Mouse (Mus musculus) erythroblast, embryonic 14.5 days (primary cell): ENCODE data around the gene Gm44973. TPM values are rescaled to one million over a fixed set of nuclear protein-coding genes. Genes with fewer than 3 reads are reported as not detected.
"Not testable (repeated sequence)": the region's sequence is repeated elsewhere in the genome, so short reads cannot be mapped to it uniquely, and the experiment has no call there.

Experiments used
- H3K27me3 ChIP-seq: 2 replicates; pipeline ENCODE4 v1.6.1; 2012; ENCODE audit warnings: inconsistent platforms; ENCODE audit not compliant: control insufficient read depth
- H3K36me3 ChIP-seq: 2 replicates; pipeline ENCODE4 v1.6.1; 2012; ENCODE audit warnings: mild to moderate bottlenecking, inconsistent platforms; ENCODE audit not compliant: control insufficient read depth
- H3K4me1 ChIP-seq: 2 replicates; pipeline ENCODE4 v1.6.1; 2012; ENCODE audit warnings: inconsistent platforms; ENCODE audit not compliant: control insufficient read depth
- H3K4me3 ChIP-seq: replicated peaks from 2 replicates; pipeline ENCODE3; 2012; ENCODE audit warnings: moderate library complexity, mild to moderate bottlenecking, inconsistent platforms
- H3K9me3 ChIP-seq: 2 replicates; pipeline ENCODE4 v1.6.1; 2012; ENCODE audit warnings: low read length, inconsistent platforms, mixed read lengths; ENCODE audit not compliant: control insufficient read depth
- GATA1 ChIP-seq: IDR thresholded peaks from 2 replicates; pipeline ENCODE4 v1.6.1; 2012; ENCODE audit warnings: low read length, inconsistent platforms, mixed read lengths
- TAL1 ChIP-seq: IDR thresholded peaks from 3 replicates; pipeline ENCODE4 v1.6.1; 2012; ENCODE audit warnings: low read length, inconsistent platforms, mixed read lengths
- polyA plus RNA-seq: library from polyadenylated mRNA; stranded (reverse); fragments of >175 nt; gene quantifications from 2 replicates; pipeline ENCODE4 v1.2.3, GENCODE M21; 2012

The Gm44973 gene
- polyA plus RNA-seq, 1 experiment: not detected

DNA sequence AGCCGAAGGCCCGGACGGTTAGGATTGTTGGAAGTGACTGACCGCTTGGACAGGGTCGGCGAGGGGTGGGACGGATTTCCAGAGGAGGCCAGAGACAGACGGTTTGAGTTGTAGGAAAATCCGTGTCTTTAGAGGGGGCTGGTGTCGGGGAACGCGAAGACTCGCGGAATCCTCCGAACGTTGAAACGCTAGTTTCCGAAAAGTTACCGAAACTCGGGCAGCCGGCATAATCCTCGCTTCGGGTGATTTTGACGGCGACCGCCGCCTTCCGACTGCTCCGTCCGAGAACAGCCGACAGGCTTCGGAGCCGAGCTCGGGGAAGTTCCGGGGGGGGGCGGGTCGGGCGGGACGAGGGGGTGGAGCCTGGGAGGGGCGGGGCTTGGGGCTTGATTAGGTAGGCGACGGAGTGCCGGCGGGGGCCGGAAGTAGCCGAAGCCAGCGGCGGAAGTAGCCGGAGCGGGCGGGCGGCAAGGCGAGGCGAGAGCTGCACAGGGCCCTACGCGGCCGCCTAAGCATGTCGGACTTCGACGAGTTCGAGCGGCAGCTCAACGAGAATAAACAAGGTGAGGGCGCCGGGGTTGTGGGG lies 46.6 kb downstream of the Gm44973 start, which contains the start of gene U2af2:
Gene U2af2 (plus strand): TSS at position 370 of the 586 bp plus-strand sequence.
- H3K36me3 ChIP-seq: peaks cover 34% of the 10 kb centered on the region
- peak within 1 kb of the TSS; percentile 92 for H3K4me3 ChIP-seq
- H3K9me3 ChIP-seq: peaks cover 2% of the 10 kb centered on the region; the same call in 1 of the 2 replicates
- H3K27me3 ChIP-seq: peaks cover 30% of the 10 kb centered on the region
- peaks cover 62% of the 10 kb centered on the region for H3K4me1 ChIP-seq
- TF ChIP-seq GATA1: no peak
- no peak for TF ChIP-seq TAL1

DNA sequence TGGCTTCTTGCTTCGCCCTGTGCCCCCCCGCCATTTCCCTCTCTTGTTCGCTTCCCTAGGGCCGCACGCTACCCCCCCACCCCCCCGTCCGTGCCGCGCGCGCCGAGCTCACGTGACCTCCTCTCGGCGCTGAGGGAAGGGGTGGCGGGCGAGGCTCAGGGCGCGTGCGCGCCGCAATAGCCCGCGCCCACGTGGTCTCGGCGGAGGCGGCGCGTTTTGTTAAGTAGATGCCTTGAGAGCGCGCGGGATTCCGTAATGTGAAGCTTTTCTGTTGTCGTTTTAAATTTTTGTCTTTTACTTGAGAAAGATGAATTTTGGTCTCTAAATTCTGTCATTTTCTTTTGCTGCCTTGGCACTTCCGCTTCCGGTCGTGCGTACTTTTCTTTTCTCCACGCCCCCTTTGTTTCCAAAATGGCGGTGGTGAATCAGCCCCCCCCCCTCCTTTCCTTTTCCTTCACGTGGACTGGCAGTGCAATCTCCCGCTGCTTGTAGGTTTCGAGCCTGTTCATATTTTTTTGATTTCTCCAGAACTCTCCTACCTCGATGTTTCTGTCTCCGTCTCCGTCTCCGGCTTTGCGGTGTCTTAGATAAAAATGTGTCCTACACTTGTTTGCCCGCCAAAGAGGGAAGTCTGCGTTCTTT lies 47.2 kb downstream of the Gm44973 start:
- peaks cover 24% of the 10 kb centered on the region for H3K27me3 ChIP-seq
- H3K4me3 ChIP-seq: peak overlapping the region; percentile 92
- peaks cover 66% of the 10 kb centered on the region for H3K4me1 ChIP-seq
- TF ChIP-seq GATA1 (no peak), TAL1 (no peak)
- no peaks in the 10 kb centered on the region; the same call in 1 of the 2 replicates for H3K9me3 ChIP-seq
- H3K36me3 ChIP-seq: peaks cover 40% of the 10 kb centered on the region

DNA sequence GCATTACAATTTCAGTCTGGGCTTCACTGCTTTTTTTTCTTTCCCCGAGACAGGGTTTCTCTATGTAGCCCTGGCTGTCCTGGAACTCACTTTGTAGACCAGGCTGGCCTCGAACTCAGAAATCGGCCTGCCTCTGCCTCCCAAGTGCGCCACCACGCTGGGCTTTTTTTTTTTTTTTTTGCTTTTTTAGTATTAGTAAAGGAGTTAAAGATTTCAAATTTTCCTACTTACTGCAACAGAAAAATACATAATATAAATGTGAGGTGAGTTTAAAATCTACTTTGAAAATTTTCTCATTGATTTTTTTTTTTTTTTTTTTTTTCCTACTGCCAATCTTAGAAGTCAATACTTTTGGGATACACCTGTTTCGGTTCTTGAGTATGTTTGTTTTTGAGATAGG lies 49.6 kb downstream of the Gm44973 start:
- Histone ChIP-seq H3K36me3 (peaks cover 64% of the 10 kb centered on the region), H3K4me1 (peaks cover 74% of the 10 kb centered on the region), H3K27me3 (peaks cover 2% of the 10 kb centered on the region; the same call in 1 of the 2 replicates), H3K9me3 (no peaks in the 10 kb centered on the region), H3K4me3 (no peak overlapping the region)
- no peak for TF ChIP-seq GATA1
- no peak for TF ChIP-seq TAL1

DNA sequence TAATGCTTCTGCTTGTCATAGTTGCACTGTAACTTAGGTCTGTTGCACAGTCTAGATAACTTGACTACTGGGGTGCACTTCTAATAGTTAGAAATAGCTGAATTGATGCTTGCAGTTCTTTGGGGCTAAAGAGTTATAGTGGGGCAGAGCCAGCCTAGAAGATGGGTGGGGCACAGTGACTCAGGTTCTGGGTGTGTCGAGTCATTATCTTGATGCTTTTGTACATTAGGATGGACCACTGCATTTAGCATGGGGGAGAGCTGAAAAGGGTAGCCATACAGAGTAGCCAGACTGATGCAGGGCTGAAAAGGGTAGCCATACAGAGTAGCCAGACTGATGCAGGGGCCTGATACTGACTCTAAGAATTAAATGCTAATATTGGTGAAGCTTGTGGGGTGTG lies 58.3 kb downstream of the Gm44973 start:
- H3K9me3 ChIP-seq: no peaks in the 10 kb centered on the region
- no peaks in the 10 kb centered on the region for H3K27me3 ChIP-seq
- H3K4me3 ChIP-seq: peak overlapping the region; percentile 44
- H3K4me1 ChIP-seq: peaks cover 87% of the 10 kb centered on the region
- peaks cover 99% of the 10 kb centered on the region for H3K36me3 ChIP-seq
- peak; percentile 92 for TF ChIP-seq GATA1
- TF ChIP-seq TAL1: no peak

DNA sequence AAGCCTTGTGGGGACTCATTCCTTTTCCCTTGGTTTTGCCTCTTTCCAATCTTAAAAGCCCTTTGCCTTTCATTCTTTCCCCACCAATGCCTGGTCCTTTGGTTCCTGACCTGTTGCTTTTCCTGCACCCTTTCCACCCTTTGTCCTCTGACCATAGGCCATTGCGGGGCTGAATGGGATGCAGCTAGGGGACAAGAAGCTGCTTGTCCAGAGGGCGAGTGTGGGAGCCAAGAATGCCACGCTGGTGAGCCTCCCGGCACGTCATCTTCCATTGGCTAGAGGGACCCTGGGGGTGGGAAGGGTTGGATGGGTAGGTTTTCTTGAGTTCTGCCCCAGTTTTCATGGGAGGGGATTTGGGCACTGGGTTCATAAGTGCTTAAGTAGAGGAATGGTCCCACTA lies 59.7 kb downstream of the Gm44973 start:
- Histone ChIP-seq H3K36me3 (peaks cover 97% of the 10 kb centered on the region), H3K9me3 (no peaks in the 10 kb centered on the region), H3K27me3 (no peaks in the 10 kb centered on the region), H3K4me1 (peaks cover 88% of the 10 kb centered on the region), H3K4me3 (no peak overlapping the region)
- TF ChIP-seq TAL1 (no peak), GATA1 (no peak)

DNA sequence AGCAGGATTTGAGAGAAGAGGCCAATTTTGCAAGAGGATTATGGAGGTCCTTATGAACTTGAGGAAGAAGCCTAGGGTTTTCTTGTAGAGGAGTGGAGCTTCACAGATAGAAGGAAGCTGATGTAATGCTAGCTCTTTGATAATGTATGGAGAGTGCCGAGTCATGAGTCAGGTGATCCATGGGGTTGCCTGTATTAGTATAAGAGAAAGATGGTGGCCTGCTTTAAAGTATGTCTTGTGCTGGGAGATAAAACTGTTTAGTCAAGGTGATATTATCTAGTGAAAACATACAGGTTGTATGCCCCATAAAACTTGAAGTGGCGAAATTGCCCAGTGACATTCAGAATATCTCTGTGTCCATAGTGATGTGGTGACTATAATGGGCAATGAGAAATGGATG lies 61.6 kb downstream of the Gm44973 start:
- H3K9me3 ChIP-seq: no peaks in the 10 kb centered on the region
- no peaks in the 10 kb centered on the region for H3K27me3 ChIP-seq
- H3K4me3 ChIP-seq: peak overlapping the region; percentile 30
- peaks cover 80% of the 10 kb centered on the region for H3K4me1 ChIP-seq
- TF ChIP-seq TAL1 (no peak; the same call in 2 of the 3 replicates), GATA1 (no peak; the same call in 1 of the 2 replicates)
- peaks cover 80% of the 10 kb centered on the region for H3K36me3 ChIP-seq

DNA sequence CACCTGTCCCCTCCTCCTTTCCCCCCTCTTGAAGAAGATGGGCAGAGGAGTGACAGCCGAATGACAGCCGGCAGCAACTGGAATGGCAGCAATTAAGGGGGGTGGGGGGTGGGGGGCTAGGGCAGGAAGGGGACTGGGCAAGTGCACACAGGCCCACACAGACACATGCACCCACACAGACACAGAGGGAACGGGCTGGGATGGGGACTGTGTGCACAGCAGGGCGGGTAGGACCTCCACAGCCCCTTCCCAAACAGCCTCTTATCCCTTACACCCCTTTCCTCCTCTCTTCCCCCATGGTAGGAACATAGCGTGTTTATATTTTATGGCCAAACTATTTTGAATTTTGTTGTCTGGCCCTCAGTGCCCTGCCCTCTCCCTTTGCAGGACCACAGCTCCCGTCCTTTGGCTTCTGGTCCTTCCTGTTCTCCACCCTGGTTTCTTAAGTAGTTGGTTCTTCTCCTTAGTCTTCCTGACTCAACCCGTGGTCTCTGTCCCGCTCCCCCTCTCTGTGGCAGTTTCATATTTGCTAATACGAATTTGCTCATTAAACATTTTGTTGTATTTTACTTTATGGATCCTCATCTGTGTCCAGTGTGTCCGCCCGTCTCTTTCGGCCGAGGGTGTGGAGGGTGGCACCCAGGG lies 64.2 kb downstream of the Gm44973 start:
- Histone ChIP-seq H3K4me1 (peaks cover 74% of the 10 kb centered on the region), H3K36me3 (peaks cover 78% of the 10 kb centered on the region), H3K4me3 (peak overlapping the region; percentile 100)
- not testable (repeated sequence) for H3K9me3 ChIP-seq, H3K27me3 ChIP-seq

DNA sequence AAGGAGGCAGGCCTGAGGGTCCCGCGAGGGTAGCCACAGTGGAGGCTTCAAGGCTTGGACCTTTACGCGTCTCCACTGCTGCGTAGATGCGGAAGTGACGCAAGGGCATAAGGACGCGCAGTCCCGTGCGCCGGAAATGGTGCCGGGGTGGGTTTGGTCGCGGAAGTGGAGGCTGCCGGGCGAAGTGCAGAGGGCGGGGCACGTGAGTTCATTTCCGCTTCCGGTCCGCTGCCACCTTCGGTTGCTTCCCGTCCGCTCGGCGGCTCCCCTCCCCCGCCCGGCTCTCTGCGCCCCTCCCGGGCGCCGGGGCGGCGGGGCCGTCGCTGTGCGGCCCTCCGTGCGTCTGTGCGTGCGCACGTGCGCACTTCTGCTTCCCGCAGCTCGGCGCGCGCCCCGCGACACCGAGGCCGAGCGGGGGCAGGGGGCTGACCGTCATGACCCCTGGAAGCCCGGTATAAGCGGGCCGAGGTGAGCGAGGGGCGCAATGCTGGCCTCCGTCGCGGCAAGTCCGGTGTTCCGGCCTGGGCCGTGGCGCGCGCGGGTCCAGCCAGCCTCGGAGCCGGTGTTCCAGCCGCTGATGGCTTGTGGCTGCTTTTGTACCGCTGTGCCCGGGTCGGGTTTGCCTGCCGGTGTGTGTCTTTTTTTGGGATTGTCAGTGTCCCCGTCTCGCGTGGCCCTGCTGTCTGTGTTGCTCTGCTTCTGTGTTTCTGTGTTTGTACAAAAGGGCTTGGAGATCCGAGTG lies 64.9 kb downstream of the Gm44973 start, which contains the start of gene Epn1:
Gene Epn1 (plus strand): TSS at position 226 of the 742 bp plus-strand sequence.
- Histone ChIP-seq H3K4me1 (peaks cover 74% of the 10 kb centered on the region), H3K36me3 (peaks cover 78% of the 10 kb centered on the region), H3K27me3 (no peaks in the 10 kb centered on the region), H3K4me3 (peak within 1 kb of the TSS; percentile 100), H3K9me3 (no peaks in the 10 kb centered on the region)
- TF ChIP-seq TAL1 (no peak), GATA1 (no peak)

DNA sequence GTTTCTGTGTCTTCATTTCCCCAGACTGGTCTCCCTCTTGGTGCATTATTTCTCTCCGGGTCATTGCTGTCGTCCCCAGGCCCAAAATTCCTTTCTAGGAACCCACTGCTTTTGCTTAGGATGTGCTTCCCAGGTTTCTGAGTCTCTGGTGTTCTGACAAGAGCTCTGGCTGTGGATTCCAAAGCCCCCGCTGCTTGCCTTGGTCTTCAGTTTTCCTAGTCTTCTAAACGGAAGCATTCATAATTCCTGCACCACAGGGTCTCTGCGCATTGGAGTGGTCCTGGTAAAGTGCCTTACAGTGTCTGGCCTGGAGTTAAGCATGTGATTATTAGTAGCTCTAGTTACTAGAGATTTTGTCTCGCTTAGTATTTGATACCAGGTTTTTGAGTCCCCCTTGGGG lies 65.5 kb downstream of the Gm44973 start:
- no peaks in the 10 kb centered on the region for H3K27me3 ChIP-seq
- no peaks in the 10 kb centered on the region for H3K9me3 ChIP-seq
- peak overlapping the region; percentile 100 for H3K4me3 ChIP-seq
- peaks cover 78% of the 10 kb centered on the region for H3K36me3 ChIP-seq
- TF ChIP-seq TAL1 (no peak), GATA1 (no peak)
- H3K4me1 ChIP-seq: peaks cover 73% of the 10 kb centered on the region
